Mouse (Mus musculus): Measurements from ENCODE around the gene Ppp3r1. TPM values are rescaled to one million over a fixed set of nuclear protein-coding genes. Genes with fewer than 3 reads are reported as not detected.
"Not testable (repeated sequence)": the region's sequence is repeated elsewhere in the genome, so short reads cannot be mapped to it uniquely, and the experiment has no call there.

Ppp3r1 gene
- total and polyA plus RNA-seq, 3 experiments, result 24.4 to 68.3 (median 58.2) TPM

DNA sequence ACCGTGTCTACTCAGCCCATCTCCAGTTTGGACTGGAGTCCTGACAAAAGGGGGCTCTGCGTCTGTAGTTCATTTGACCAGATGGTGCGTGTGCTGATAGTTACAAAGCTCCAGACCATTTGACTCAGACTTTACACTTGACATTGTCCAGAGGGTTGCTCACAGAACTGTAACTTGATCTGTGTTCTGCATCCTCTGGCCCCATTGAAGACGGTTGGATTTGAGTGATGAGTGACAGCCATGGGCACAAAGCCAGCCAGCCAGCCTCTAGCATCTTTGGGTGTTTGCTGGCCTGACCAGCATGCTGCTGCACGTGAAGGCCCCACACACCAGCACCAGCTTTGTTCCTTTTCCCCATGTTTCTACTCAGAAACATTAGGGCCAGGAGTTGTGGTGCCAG lies 73.7 kb downstream of the Ppp3r1 start:
- Histone ChIP-seq H3K4me1 (ENCODE audit: control insufficient read depth, insufficient read depth, low read length) (no peaks in the 10 kb centered on the region), H3K36me3 (ENCODE audit: control insufficient read depth, insufficient read depth, low read length) (no peaks in the 10 kb centered on the region; the same call in none of the 2 replicates), H3K9ac (ENCODE audit: low read depth, low read length) (no peak overlapping the region), H3K27ac (no peak overlapping the region), H3K27me3 (ENCODE audit: control insufficient read depth, insufficient read depth, low read length) (no peaks in the 10 kb centered on the region), H3K79me2 (replicated peaks; ENCODE audit: control insufficient read depth, insufficient read depth, low read length) (no peaks in the 10 kb centered on the region), H3K4me3 (no peak overlapping the region)
- intact Hi-C loops (cut with DNase I), result no loop called here
- WGBS, result 67% methylated on average over 5 of the region's 5 CpGs
- no peak for DNase-seq
- TF ChIP-seq EP300 (IDR thresholded peaks at IDR 0.05; ENCODE audit: insufficient read depth, low read depth, low read length) (no peak), POLR2A (IDR thresholded peaks at IDR 0.05; ENCODE audit: insufficient read depth, low read depth, low read length) (no peak), CTCF (IDR thresholded peaks at IDR 0.05) (no peak)

DNA sequence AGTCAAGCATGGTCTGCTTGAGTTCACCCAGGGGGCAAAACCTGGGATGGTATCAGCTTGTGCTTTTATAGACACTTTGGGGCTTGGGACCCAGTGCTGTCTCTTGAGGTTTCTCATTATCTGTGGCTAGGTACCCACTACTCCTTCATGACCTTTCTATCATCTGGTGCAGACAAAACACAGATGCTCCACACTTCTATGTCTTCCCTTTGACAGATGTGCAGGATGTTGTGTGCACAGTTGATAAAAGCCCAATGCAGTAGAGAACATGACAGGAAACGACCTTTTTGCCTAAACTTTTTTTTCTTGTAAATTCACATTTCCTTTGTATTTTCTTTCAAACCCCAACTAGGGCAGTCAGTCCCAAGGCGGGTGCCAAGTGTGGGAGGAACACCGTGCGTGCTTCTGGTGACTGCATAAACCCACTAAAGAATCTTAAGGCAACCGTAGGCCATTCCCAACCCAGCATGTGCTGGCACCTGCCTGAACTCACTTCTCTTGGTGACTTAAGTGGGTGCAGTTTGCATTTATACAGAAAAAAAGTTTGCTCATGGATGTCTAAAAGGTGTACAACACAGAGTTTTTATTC lies 77.5 kb downstream of the Ppp3r1 start:
- no peak overlapping the region for H3K27ac ChIP-seq
- no peaks in the 10 kb centered on the region for H3K79me2 ChIP-seq (replicated peaks; ENCODE audit: control insufficient read depth, insufficient read depth, low read length)
- DNase-seq, result no peak
- intact Hi-C loops (cut with DNase I), result no loop called here
- WGBS, result 57% methylated on average over 5 of the region's 5 CpGs
- TF ChIP-seq POLR2A (IDR thresholded peaks at IDR 0.05; ENCODE audit: insufficient read depth, low read depth, low read length), result no peak
- TF ChIP-seq EP300 (IDR thresholded peaks at IDR 0.05; ENCODE audit: insufficient read depth, low read depth, low read length), result no peak
- TF ChIP-seq CTCF (IDR thresholded peaks at IDR 0.05), result no peak
- H3K27me3 ChIP-seq (ENCODE audit: control insufficient read depth, insufficient read depth, low read length), result no peaks in the 10 kb centered on the region
- no peaks in the 10 kb centered on the region for H3K4me1 ChIP-seq (ENCODE audit: control insufficient read depth, insufficient read depth, low read length)
- no peaks in the 10 kb centered on the region; the same call in 1 of the 2 replicates for H3K36me3 ChIP-seq (ENCODE audit: control insufficient read depth, insufficient read depth, low read length)
- no peak overlapping the region for H3K4me3 ChIP-seq
- no peak overlapping the region for H3K9ac ChIP-seq (ENCODE audit: low read depth, low read length)

DNA sequence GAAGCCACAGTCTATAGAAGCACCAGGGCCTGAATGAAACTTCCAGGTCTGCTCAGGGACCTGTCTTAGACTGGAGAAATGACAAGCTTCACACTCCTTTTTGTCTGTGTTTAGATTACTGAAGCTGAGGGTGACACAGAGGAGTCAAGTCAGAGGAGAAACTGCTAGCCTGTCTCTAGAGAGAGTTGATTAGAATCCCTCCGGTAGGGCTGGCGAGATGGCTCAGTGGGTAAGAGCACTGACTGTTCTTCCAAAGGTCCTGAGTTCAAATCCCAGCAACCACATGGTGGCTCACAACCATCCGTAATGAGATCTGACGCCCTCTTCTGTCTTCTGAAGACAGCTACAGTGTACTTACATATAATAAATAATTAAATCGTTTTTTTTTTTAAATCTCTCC lies 79.5 kb downstream of the Ppp3r1 start:
- intact Hi-C loops (cut with DNase I); H3K4me3 ChIP-seq; H3K4me1 ChIP-seq (ENCODE audit: control insufficient read depth, insufficient read depth, low read length); H3K9ac ChIP-seq (ENCODE audit: low read depth, low read length); DNase-seq; H3K27ac ChIP-seq; H3K27me3 ChIP-seq (ENCODE audit: control insufficient read depth, insufficient read depth, low read length); H3K36me3 ChIP-seq (ENCODE audit: control insufficient read depth, insufficient read depth, low read length); H3K79me2 ChIP-seq (replicated peaks; ENCODE audit: control insufficient read depth, insufficient read depth, low read length): not testable (repeated sequence)
- WGBS, result 82% methylated on average over 5 of the region's 5 CpGs

DNA sequence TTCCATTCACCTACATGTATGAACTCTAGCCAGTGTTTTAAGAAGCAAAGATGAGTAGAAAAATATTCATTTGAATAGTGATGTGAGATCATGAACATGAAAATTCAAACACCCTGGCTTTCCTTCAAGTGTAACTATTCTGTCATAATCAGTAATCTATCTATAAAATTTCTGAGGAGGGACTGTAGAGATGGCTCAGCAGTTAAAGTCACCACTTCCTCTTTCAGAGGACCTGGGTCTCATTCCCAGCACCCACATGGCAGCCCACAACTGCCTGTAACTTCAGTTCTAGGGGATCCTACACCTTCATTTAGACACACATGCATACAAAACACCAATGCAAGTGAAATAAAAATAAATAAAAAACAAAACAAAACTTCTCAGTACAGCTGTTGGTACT lies 89.7 kb downstream of the Ppp3r1 start:
- Histone ChIP-seq H3K27me3 (ENCODE audit: control insufficient read depth, insufficient read depth, low read length) (no peaks in the 10 kb centered on the region), H3K36me3 (ENCODE audit: control insufficient read depth, insufficient read depth, low read length) (no peaks in the 10 kb centered on the region), H3K79me2 (replicated peaks; ENCODE audit: control insufficient read depth, insufficient read depth, low read length) (no peaks in the 10 kb centered on the region), H3K27ac (no peak overlapping the region), H3K4me1 (ENCODE audit: control insufficient read depth, insufficient read depth, low read length) (no peaks in the 10 kb centered on the region), H3K9ac (ENCODE audit: low read depth, low read length) (no peak overlapping the region), H3K4me3 (no peak overlapping the region)
- no peak for TF ChIP-seq CTCF (IDR thresholded peaks at IDR 0.05)
- no peak for TF ChIP-seq POLR2A (IDR thresholded peaks at IDR 0.05; ENCODE audit: insufficient read depth, low read depth, low read length)
- no peak for TF ChIP-seq EP300 (IDR thresholded peaks at IDR 0.05; ENCODE audit: insufficient read depth, low read depth, low read length)
- intact Hi-C loops (cut with DNase I), result no loop called here
- DNase-seq, result no peak

Other genes with a start within 250 kb of the Ppp3r1 start
- gene Fbxo48, start 207.9 kb upstream of the Ppp3r1 start, total RNA-seq (2021), result under 1 TPM; 0.30 to 0.37 TPM
- 0.06 and 0.18 TPM in 2 replicates for gene Fbxo48, start 207.9 kb upstream of the Ppp3r1 start, polyA plus RNA-seq (2012; rRNA removed)
- 1 to 10 TPM; 3.3 to 3.5 TPM for gene Cnrip1, start 107.7 kb upstream of the Ppp3r1 start, total RNA-seq (2021)
- gene Cnrip1, start 107.7 kb upstream of the Ppp3r1 start, polyA plus RNA-seq (2012; rRNA removed), result 6.4 and 9.3 TPM in 2 replicates
- gene Plek, start 106.9 kb upstream of the Ppp3r1 start, total RNA-seq (2021), result 1 to 10 TPM; 5.3 to 8.7 TPM
- gene Plek, start 106.9 kb upstream of the Ppp3r1 start, polyA plus RNA-seq (2012; rRNA removed), result 2.0 and 2.8 TPM in 2 replicates
- 10 to 100 TPM; 11.0 to 11.4 TPM for gene Wdr92, start 22.8 kb downstream of the Ppp3r1 start, total RNA-seq (2021)
- gene Wdr92, start 22.8 kb downstream of the Ppp3r1 start, polyA plus RNA-seq (2012; rRNA removed), result 7.8 and 10.3 TPM in 2 replicates
- 10 to 100 TPM; 30.2 to 35.7 TPM for gene Pno1, start 52.3 kb downstream of the Ppp3r1 start, total RNA-seq (2021)
- gene Pno1, start 52.3 kb downstream of the Ppp3r1 start, polyA plus RNA-seq (2012; rRNA removed), result 6.0 and 9.2 TPM in 2 replicates
- 10 to 100 TPM; 32.1 to 34.3 TPM for gene C1d, start 98.3 kb downstream of the Ppp3r1 start, total RNA-seq (2021)
- 22.7 and 25.6 TPM in 2 replicates for gene C1d, start 98.3 kb downstream of the Ppp3r1 start, polyA plus RNA-seq (2012; rRNA removed)

All from heart, adult 2 months (tissue).